Mouse (Mus musculus) olfactory bulb, adult 2 months (tissue): Measurements from ENCODE around the gene Creb3l1. TPM values are rescaled to one million over a fixed set of nuclear protein-coding genes. Genes with fewer than 3 reads are reported as not detected.

Experiments used
- H3K27ac ChIP-seq: fragments of 200-500 bp; 2 replicates; pipeline ENCODE4 v1.5.1; 2012; ENCODE audit warnings: low read depth, low read length; ENCODE audit not compliant: insufficient read depth
- H3K4me1 ChIP-seq: fragments of 200-500 bp; 2 replicates; pipeline ENCODE4 v1.6.1; 2012; ENCODE audit warnings: low read length; ENCODE audit not compliant: control insufficient read depth, insufficient read depth
- H3K4me3 ChIP-seq: fragments of 200-500 bp; 2 replicates; pipeline ENCODE4 v1.5.1; 2012; ENCODE audit warnings: mild to moderate bottlenecking, low read depth, low read length, moderate library complexity; ENCODE audit not compliant: insufficient read depth
- CTCF ChIP-seq: fragments of 200-500 bp; IDR thresholded peaks from 2 replicates; pipeline ENCODE4 v1.5.1; 2012; ENCODE audit warnings: low read depth, mild to moderate bottlenecking, low read length, moderate library complexity; ENCODE audit not compliant: insufficient read depth
- POLR2A ChIP-seq: fragments of 200-500 bp; IDR thresholded peaks from 2 replicates; pipeline ENCODE4 v1.6.1; 2012; ENCODE audit warnings: mild to moderate bottlenecking, low read depth, low read length, moderate library complexity; ENCODE audit not compliant: insufficient read depth
- WGBS: fragments of 180-500 bp; shearing (Covaris S2); methylation state at CpG from one replicate; pipeline ENCODE4 v1.1.7; 2018; 5-methylcytosine and 5-hydroxymethylcytosine counted together
- polyA plus RNA-seq: library from polyadenylated mRNA; stranded (reverse); fragments of >200 nt; gene quantifications from 2 replicates; pipeline ENCODE4 v1.2.4, GENCODE M21; 2012; ENCODE audit warnings: low replicate concordance; ENCODE audit not compliant: missing spikeins, insufficient read depth, insufficient read length

The Creb3l1 gene
- polyA plus RNA-seq, 1 experiment = not detected

- Histone ChIP-seq H3K27ac (no peak overlapping the region), H3K4me3 (no peak overlapping the region), H3K4me1 (peaks cover 61% of the 10 kb centered on the region)
- 69% methylated on average over 8 of the region's 8 CpGs for WGBS
- TF ChIP-seq POLR2A (no peak), CTCF (no peak)
These were observed 90.3 kb downstream of the Creb3l1 start for GRCm38 (mm10) chr2:91934016-91934415.

- no peak for TF ChIP-seq POLR2A
- TF ChIP-seq CTCF = no peak
- Histone ChIP-seq H3K4me1 (peaks cover 66% of the 10 kb centered on the region), H3K4me3 (no peak overlapping the region), H3K27ac (no peak overlapping the region)
- 76% methylated on average over 9 of the region's 9 CpGs for WGBS
These were observed 90.8 kb downstream of the Creb3l1 start for GRCm38 (mm10) chr2:91933471-91933870.

GRCm38 (mm10) chr2:91932737-91933350 lies 91.5 kb downstream of the Creb3l1 start:
- 31% methylated on average over 6 of the region's 6 CpGs for WGBS
- Histone ChIP-seq H3K27ac (no peak overlapping the region), H3K4me1 (peaks cover 73% of the 10 kb centered on the region), H3K4me3 (no peak overlapping the region)
- no peak for TF ChIP-seq POLR2A
- TF ChIP-seq CTCF = no peak

Other genes with a start within 250 kb of the Creb3l1 start
- not detected in 2 replicates for gene Chrm4, start 97.3 kb downstream of the Creb3l1 start, polyA plus RNA-seq
- not detected in 2 replicates for gene Mdk, start 92.2 kb downstream of the Creb3l1 start, polyA plus RNA-seq
- gene Gm9821, start 78.8 kb downstream of the Creb3l1 start, polyA plus RNA-seq = not detected in 2 replicates
- gene Dgkz, start 48.6 kb downstream of the Creb3l1 start, polyA plus RNA-seq = 328 TPM in 1 of 2 replicates, not detected in the other
- 643 TPM in 1 of 2 replicates, not detected in the other for gene Phf21a, start 68.6 kb upstream of the Creb3l1 start, polyA plus RNA-seq